Mouse (Mus musculus): ENCODE measurements around the gene Ak4. TPM values are rescaled to one million over a fixed set of nuclear protein-coding genes. Genes with fewer than 3 reads are reported as not detected.
"Not testable (repeated sequence)": the region's sequence is repeated elsewhere in the genome, so short reads cannot be mapped to it uniquely, and the experiment has no call there.

Gene Ak4
- polyA plus RNA-seq, 1 experiment: 25.7 TPM

DNA sequence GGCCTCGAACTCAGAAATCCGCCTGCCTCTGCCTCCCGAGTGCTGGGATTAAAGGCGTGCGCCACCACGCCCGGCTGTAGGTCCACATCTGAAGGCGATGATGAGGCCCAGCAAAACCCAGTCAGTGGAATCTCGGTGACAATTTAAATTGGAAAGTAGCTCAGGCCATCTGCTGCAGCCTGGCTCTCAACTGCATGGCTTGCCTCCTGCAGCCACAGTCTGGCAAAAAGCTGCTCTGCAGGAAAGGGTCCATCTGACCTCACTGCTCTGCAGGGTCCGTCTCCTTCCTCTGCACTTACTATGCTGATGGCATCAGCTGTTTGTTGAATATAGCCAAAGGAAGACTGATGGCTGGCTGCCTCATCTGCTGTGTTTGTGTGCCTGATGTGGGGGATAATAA, 3.9 kb downstream of the Ak4 start:
- DNase-seq (ENCODE audit: extremely low spot score in 1 of 2, low spot score in 1 of 2): no peak

DNA sequence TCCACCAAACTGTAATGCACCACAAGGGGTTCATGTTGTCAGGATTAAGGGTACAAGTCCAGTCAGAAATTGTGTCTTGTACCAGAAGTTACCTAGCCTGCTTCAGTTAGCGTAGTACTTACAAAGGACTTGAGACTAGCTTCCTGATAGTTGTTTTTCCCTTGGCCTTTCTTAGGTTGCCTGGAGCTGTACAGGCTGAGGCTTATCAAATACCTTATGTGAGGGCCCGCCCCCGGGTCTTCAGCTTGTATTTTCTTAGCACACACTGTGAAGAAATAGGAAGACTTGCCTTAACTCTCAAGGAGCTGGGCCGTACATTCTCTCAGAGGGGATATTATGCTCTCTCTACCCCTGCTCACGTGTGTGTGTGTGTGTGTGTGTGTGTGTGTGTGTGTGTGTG, 4.5 kb downstream of the Ak4 start:
- no peak for DNase-seq (ENCODE audit: extremely low spot score in 1 of 2, low spot score in 1 of 2)

DNA sequence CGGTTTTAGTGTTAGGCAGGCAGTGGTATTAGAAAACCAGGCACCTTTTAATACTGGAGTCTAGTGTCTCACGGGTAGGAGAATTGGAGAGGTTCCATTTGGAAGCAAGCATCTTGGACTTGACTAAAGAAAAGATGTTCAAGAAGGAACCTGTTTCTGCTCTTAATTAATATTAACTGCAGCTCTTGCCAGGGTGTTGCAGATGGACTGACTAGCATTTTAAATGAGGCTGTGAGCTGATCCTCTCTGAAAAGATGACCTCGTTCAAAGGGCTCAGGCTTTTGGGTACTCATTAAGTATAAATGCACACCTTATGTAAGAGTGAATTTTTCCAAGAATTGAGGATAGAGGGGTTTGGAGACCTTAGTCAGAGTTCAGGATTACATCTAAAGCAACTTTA, 5.4 kb downstream of the Ak4 start:
- peak in 1 of 2 experiments; percentile 45 for DNase-seq (ENCODE audit: extremely low spot score in 1 of 2, low spot score in 1 of 2)

DNA sequence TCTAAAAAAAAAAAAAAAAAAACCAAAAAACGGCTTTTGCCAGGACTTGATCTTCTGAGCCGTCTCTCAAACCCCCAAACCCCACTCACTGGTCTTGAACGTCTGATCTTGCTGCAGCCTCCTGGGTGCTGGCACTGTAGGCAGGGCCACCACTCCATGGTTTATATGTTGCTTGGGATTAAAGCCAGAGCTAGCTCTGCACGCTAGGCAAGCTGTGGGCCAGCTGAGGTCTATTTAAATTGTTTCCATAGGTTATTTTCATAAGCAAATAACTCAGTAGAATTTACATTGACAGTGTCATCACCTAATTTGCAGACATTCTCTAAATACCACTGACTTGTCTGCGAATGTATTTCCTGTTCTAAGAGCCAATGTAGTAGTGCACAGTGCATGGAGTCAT, 6.0 kb downstream of the Ak4 start:
- DNase-seq (ENCODE audit: extremely low spot score in 1 of 2, low spot score in 1 of 2): no peak

DNA sequence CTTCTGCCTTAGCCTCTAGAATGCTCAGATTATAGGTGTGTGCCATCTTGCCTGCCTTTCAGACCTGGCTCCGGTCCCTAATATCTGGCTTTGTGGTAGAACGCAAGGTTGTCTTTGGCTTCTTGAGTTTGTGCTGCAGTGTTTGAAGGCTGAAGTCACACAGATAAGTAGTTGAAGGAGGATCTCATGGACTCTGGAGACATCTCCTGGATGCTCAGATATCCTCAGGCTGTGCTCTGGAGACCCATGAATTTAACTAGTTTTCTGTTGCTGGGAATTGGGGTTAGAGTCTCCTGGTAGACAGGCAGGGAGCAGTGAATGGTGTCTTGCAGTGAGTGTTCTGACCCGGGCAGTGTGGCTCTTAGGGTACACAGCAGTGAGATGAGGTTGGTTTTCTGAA, 6.6 kb downstream of the Ak4 start:
- no peak for DNase-seq (ENCODE audit: extremely low spot score in 1 of 2, low spot score in 1 of 2)

DNA sequence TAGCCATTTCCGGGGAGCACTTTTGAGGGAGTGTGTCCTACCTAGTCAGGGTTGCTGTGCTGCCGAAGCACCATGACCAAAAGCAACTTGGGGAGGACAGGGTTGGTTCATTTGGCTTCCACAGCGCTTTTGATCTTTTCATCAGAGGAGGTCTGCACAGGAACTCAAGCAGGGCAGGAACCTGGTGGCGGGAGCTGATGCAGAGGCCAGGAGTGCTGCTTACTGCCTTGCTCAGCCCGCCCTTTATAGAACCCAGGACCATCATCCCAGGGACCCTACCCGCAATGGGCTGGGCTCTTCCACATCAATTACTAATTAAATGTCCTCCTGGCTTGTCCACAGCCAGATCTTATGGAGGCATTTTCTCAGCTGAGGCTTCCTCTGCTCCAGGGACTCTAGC, 7.5 kb downstream of the Ak4 start:
- no peak for DNase-seq (ENCODE audit: extremely low spot score in 1 of 2, low spot score in 1 of 2)

DNA sequence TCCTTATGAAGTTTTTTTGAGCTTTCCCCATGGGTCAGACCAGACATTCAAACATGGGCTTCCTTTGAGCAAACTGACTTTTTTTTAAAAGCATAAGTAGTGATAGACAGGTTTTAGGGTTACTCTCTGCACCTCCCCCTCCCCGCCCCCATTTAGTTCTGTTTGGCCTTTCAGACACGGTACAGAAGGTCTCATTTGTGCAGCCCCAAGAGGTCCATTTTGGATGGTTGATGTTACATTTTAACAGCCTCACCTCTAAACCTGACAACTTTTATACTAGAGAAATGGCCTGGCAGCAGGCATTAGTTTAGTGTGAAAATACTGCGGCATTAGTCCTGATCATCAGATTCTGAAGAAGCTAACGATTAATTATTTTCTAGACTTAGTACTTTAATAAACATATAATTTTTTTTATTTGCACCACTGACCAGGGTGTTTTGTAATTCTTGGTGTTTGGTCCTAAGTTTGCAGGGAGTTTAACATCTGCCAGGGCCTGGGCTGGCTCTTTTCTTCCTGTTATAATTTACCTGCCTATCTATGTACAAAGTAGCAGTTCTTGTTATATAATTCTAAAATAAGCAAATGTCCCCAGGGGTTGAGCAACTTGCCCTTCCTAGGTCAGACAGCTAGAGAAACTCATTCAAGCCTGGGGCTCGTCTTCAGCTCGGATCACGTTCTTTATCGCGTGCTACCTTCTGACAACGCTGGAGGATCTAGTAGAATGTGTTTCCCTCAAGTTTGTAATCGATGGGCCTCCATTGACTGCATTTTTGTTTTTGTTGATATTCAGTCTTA, 9.0 kb downstream of the Ak4 start:
- DNase-seq (ENCODE audit: extremely low spot score in 1 of 2, low spot score in 1 of 2): no peak

DNA sequence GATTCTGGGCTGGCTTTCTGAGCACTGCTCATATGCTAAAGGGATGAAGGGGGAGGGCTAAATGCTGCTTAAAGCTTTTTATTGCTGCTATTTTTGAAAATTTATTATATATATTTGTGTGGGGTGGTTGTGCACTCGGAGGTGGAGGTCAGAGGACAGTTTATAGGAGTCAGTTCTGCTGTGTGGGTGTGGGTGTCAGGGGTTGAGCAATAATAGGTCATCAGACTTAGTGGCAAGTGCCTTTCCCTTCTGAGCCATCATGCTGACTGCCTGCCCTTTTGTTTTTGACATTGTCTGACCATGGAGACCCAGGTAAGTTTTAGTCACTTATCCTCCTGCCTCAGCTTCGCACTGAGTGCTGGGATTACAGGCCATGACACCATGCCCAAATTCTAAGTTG, 10.0 kb downstream of the Ak4 start:
- DNase-seq (ENCODE audit: extremely low spot score in 1 of 2, low spot score in 1 of 2): no peak

DNA sequence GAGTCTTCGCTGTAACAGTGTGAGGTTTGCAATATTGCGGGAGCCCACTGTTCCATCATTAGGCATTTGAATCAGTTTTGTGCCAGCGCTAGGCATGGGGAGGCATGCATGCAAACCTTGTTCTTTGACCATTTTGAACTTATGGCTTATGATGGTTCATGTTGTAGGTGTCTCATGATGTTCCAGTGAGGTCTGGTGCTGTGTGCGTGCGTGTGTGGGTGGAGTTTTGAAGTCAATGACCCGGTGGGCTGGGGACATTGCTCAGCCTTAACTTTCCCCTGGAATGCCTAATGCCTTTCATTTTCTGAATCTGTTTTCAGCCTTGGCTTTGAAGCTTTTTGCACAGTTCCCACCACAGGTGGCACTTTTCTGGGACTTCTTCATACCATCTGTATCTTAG, 10.9 kb downstream of the Ak4 start:
- no peak for DNase-seq (ENCODE audit: extremely low spot score in 1 of 2, low spot score in 1 of 2)

DNA sequence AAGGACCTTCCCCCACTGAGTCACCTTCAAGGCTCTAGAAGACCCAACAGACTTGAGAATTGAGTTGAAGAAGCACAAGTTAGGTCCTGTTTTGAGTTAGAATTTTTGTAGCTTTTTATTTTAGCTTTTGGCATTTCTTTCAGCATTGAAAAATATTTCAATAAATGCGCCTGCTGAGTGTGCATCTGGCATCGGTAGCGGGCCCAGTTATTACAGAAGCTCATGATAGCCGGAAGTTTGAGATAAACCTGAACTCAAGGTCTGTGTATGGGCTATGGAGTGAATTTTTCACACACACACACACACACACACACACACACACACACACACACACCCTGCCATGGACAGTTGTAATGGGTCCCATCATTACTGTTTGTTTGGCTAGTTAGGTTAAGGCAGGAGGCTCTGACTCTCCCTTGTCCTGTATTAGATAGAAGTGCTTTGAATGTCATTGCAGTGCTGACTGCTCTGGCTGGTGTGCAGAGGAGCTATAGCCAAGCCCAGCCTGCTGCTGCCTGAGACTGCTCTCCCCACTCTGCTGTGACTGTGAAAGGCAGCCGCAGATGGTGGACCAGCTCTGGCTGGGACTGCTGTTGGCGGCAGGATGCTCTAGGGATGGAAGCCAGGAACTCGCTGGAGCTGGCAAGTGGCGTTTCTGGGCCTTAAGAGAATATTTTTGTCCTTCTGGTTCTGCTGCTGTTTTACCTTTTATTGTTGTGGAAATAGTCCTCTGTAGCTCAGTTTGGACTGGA, 17.9 kb downstream of the Ak4 start:
- DNase-seq (ENCODE audit: extremely low spot score in 1 of 2, low spot score in 1 of 2): peak; percentile 64 to 82

DNA sequence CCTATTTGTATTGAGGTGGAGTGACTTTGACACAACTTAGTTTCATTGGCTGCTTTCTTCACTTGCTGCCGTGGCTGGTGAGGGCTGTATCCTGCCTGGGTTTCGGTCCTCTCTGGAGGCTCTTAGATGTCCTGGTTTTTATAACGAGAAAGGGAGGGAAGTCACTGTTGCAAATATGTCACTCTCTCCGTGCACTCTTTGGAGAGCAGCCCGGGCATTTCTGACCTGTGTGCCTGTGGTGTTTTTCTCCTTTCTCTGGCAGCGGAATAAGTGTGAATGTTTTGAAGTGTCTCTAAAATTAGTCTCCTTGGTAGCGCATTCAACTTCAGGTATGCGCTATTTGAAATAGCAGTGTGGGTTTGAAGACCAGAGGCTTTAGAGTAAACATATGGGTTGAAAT, 19.2 kb downstream of the Ak4 start:
- no peak for DNase-seq (ENCODE audit: extremely low spot score in 1 of 2, low spot score in 1 of 2)

DNA sequence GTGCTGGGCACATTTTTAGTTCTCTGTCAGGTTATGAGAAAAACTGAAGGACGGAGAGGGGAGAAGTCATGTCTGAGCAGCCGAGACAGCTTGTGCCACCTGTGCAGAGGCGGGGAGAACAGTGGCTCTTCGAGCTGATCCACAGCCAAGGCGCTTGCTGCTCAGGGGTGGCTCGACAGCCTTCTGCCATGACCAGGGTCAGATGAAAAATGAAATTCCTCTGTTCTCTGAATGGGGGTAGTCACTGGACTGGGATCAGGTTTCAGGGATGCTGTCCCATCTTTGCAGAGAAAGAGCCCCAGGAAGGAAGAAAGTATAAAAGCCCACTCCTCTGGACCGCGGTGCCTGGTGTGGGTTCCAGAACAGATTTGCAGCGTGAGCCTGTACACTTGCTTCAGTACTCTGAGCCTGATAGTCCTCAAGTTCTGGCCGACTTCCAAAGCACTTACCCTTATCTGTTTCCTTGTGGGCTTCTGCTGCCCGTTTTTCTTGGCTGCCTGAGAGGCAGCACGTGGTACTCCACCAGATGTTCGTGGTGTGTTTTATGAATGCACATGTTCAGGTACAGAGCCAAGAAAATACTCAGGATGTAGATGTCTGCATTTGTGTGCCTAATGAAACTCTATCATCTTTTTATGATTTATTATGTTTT, 20.8 kb downstream of the Ak4 start:
- DNase-seq (ENCODE audit: extremely low spot score in 1 of 2, low spot score in 1 of 2): no peak

DNA sequence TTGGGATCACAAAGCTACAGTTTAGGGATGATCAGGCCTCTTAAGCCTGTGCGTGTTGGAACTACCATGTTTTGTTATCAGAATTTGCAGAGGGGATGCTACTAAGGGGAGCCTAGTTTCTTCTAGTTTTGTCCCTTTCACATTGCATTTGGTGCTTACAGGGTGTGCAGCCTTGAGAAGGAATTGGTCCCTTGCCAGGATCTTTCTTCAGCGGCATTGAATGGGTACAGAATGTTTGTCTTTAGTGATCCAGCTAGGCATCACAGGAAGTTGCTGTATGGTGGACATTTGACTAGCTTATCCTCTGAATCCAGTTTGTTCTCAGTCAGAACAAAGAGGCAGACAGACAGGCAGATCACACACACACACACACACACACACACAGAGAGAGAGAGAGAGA, 23.7 kb downstream of the Ak4 start:
- DNase-seq (ENCODE audit: extremely low spot score in 1 of 2, low spot score in 1 of 2): peak in 1 of 2 experiments; percentile 29

DNA sequence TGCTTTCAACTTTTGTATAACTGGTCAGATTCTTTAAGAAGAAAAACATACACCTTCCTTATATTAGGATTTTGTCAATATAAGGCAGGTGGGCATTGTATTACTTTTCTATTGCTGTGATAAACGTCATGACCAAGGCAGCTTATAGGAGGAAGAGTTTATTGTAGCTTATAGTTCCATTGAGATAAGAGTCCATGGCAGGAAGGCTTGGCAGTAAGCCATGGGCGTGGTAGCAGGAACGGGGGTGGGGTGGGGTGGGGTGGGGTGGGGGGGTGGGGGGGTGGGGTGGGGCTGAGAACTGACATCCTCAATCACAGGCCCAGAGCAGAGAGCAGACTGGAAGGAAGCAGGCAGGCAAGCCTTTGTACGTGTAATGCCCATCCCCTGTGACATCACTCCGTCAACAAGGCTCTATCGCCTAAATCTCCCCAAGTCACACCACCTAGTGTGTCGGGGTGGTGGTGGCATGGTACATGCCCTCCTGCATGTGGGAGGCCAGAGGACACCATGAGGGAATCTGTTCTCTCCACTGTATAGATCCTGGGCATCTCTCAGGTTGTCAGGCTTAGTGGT, 24.4 kb downstream of the Ak4 start:
- no peak for DNase-seq (ENCODE audit: extremely low spot score in 1 of 2, low spot score in 1 of 2)

DNA sequence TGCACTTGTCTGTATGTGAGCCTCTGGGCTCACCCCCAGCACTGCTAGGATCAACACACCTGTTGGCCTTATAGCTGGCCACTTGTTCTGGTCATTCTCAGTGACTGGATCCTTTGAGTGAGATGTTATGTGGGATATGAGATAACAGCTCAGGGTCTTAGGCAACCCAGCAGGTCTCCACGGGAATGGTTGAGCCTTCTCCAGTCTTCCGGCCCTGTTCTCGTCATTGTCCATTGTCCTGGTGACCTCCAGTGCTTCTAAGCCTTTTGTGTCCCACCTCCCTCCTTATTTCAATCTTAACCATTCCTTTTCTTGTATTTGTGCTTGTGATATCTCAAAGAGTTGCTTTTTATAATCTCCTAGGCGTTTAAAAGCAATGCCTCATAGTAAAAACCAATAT, 26.6 kb downstream of the Ak4 start:
- DNase-seq (ENCODE audit: extremely low spot score in 1 of 2, low spot score in 1 of 2): no peak

DNA sequence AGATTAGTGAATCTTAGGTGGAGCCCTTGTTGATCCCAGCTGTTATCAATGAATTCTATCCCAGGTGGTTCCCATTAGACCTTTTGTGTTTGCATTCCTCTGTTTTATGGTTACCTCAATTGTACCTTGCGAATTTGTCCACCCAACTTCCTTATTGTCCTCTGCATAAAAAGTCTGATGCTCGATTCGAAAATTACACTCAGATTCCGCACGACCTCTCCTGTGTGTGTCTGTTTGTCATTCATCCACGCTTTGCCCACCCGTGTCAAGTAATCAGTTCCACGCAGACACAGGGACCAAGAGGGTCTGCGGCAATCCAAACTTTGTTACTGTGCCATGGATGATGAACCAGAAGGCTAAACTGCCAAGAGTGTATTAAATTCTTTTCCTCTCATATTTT, 27.5 kb downstream of the Ak4 start:
- not testable (repeated sequence) for DNase-seq (ENCODE audit: extremely low spot score in 1 of 2, low spot score in 1 of 2)

DNA sequence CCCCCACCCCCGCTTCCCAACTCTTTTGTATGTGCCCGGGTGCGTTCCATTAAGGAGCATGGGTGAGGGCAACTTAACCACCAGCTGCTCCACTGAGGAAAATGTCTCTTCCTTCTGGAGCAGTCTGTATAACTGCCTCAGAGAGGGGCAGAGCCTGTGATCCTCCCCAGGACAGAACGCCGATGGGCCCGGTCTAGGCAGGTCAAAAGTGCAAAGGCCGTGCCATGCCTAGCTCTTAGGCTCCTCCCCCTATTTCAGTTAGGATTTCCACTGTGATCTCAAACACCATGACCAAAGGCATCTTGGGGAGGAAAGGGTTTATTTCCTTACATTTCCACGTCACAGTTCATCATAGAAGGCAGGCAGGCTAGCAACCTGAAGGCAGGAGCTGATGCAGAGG, 29.6 kb downstream of the Ak4 start:
- DNase-seq (ENCODE audit: extremely low spot score in 1 of 2, low spot score in 1 of 2): no peak

DNA sequence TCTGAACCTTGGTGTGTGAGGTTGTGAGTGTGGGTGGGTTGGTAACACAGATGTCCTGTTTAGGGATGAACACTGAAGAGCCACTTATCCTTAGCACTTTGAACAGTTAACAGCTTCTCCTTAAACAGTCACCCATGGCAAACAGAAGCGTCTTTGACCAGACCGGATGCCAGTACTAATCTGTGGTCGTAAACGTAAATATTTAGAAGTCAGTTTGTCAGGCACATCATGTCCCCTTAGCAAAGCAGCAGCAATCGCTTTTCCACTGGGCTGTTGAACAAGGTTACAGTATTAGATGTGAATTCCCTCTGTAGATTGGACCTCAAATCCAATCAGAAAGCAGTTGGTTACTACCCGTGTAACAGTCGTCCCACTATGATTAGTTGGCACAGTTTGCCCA, 30.3 kb downstream of the Ak4 start:
- no peak for DNase-seq (ENCODE audit: extremely low spot score in 1 of 2, low spot score in 1 of 2)

DNA sequence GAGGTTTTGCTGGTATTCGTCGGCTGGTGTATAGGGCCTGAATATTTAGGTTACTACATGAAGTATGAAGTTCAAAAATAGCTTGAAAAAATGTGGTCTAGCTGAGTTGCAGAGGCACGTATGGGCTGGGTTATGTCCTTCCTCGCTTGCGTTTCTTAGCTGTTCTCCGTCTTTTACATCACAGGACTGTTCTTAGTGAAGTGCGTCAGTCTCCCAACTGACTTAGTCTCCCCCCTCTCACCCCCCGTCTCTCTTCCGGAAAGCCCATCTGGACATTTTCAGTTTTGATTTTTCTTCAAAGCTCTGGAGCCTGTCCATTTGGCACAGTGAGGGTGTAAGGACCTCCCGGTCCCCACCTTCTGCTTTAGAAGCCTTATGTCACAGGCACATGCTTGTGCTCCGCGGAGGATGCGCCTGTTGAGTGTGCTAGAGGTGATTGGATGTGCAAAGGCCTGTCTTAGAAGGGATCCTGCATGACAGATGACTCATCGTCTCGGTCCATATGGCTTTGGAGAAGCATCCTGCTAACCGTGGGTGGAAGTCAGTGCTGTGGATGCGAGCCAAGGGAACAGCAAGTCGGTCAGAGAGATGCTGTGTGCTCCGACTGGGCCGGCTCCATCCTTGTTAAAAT, 31.2 kb downstream of the Ak4 start:
- peak; percentile 91 to 92 for DNase-seq (ENCODE audit: extremely low spot score in 1 of 2, low spot score in 1 of 2)

DNA sequence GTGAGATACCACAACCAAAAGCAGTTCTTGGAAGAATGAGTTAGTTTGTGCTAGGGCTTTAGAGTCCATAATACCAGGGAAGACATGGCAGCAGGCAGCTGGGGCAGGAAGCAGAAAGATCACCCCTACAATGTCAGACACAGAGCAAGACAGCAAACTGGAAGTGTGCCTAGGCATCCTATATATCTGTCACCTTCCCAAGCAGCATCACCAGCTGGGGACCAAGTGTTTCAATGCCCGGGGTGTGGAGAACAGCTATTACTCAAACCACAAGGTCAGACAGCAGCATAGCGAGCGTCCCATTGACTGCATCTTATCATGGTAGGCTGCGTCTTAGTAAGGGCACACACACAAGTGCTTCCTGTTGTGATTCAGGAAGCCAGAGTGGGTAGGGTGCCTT, 32.0 kb downstream of the Ak4 start:
- no peak for DNase-seq (ENCODE audit: extremely low spot score in 1 of 2, low spot score in 1 of 2)

DNA sequence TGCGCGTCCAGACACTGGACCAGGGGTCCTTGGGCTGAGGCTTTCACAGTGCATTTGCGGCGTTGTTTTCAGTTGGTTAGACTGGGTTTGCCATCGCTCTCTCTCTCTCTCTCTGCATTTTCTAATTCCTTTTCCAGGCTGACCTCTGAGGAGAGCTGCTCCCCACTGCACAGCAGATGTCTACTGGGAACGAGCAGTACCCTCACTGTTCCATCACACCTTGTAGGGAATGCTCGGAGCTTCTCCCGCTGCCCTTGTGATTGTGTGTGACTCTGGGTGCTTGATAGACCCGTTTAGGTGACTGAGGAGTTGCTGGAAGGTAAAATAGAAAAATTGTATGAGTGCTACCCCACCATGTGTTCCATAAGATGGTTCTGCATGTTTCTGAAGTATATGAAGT, 33.8 kb downstream of the Ak4 start:
- DNase-seq (ENCODE audit: extremely low spot score in 1 of 2, low spot score in 1 of 2): no peak
